In genomic region chr2:120281221-120281620, GRCm38 (mm10) we compare ENCODE assay signal across 23 mouse cellular contexts. TPM values are rescaled to one million over a fixed set of nuclear protein-coding genes. Genes with fewer than 3 reads are reported as not detected.
DNase-seq lines count a peak whose midpoint lies in the region; ATAC-seq and TF ChIP-seq lines count a peak whose summit lies in the region.
"Had no signal": no experiment of that assay in that cellular context is flagged by ENCODE, and none has a peak within 500 bp of the region (broad histone marks: within the 10 kb centered on the region; RNA-seq: fewer than 3 reads in every experiment).

No protein-coding gene starts in this region.

- H3K4me3 ChIP-seq in hindbrain, postnatal 0 days (ENCODE audit: low read length), result no peak overlapping the region
- H3K4me3 ChIP-seq in hindbrain, embryonic 10.5 days, result no peak overlapping the region
- no peak overlapping the region for H3K4me3 ChIP-seq in lung, embryonic 14.5 days (ENCODE audit: low read depth, low read length)
- H3K4me3 ChIP-seq in E14TG2a.4 (replicated peaks; ENCODE audit: low read length), result no peak overlapping the region
- H3K4me3 ChIP-seq: erythroblast, embryonic 14.5 days; forebrain, embryonic 15.5 days; liver, embryonic 15.5 days; midbrain, embryonic 12.5 days; myocyte; neural tube, embryonic 15.5 days had no signal

- ATAC-seq in hindbrain, postnatal 0 days, result no peak
- no peak for ATAC-seq in lung, embryonic 14.5 days (ENCODE audit: insufficient read depth)
- ATAC-seq in megakaryocyte-erythroid progenitor cell, adult 5-6 weeks (replicated peaks; ENCODE audit: low FRiP score, low TSS enrichment, poor library complexity, severe bottlenecking), result no peak
- ATAC-seq: forebrain, embryonic 15.5 days had no signal

- TF ChIP-seq POLR2A in brain, embryonic 14.5 days (IDR thresholded peaks at IDR 0.05; ENCODE audit: borderline replicate concordance, extremely low read depth, insufficient read depth, insufficient read length, poor library complexity, severe bottlenecking), result no peak

- H3K9ac ChIP-seq in hindbrain, postnatal 0 days (replicated peaks; ENCODE audit: low read length), result no peak overlapping the region
- no peak overlapping the region for H3K9ac ChIP-seq in lung, embryonic 14.5 days
- H3K9ac ChIP-seq: forebrain, embryonic 15.5 days; hindbrain, embryonic 14.5 days; liver, embryonic 15.5 days; midbrain, embryonic 12.5 days; neural tube, embryonic 15.5 days had no signal

- DNase-seq in hindbrain, postnatal 0 days (ENCODE audit: low spot score), result no peak
- no peak for DNase-seq in hindbrain, embryonic 10.5 days (ENCODE audit: low spot score)
- no peak for DNase-seq in lung, embryonic 14.5 days
- no peak for DNase-seq in lung, postnatal 36 days
- no peak for DNase-seq in brain, embryonic 14.5 days (ENCODE audit: low read depth)
- no peak for DNase-seq in gastrocnemius, postnatal 14 days
- DNase-seq: cerebellum, adult 11 months; cerebellum, postnatal 14 days; heart, adult 11 months; kidney, adult 18-20 months; kidney, postnatal 14 days; lung, postnatal 4 days had no signal

- H3K9me3 ChIP-seq in hindbrain, postnatal 0 days (ENCODE audit: low read length), result no peaks in the 10 kb centered on the region
- no peaks in the 10 kb centered on the region for H3K9me3 ChIP-seq in hindbrain, embryonic 10.5 days
- H3K9me3 ChIP-seq in lung, embryonic 14.5 days (ENCODE audit: low read depth, low read length), result no peaks in the 10 kb centered on the region
- no peaks in the 10 kb centered on the region for H3K9me3 ChIP-seq in E14TG2a.4 (ENCODE audit: low read length)
- H3K9me3 ChIP-seq: forebrain, embryonic 15.5 days; liver, embryonic 15.5 days; midbrain, embryonic 12.5 days; neural tube, embryonic 15.5 days had no signal

- 56% methylated on average over 3 of the region's 3 CpGs for WGBS in hindbrain, postnatal 0 days
- WGBS in hindbrain, embryonic 10.5 days, result 52% methylated on average over 3 of the region's 3 CpGs
- 42% methylated on average over 3 of the region's 3 CpGs for whole genome bisulfite sequencing in lung, embryonic 14.5 days

- H3K4me1 ChIP-seq in hindbrain, postnatal 0 days (ENCODE audit: insufficient read depth, low read length), result no peaks in the 10 kb centered on the region
- H3K4me1 ChIP-seq in hindbrain, embryonic 10.5 days (replicated peaks), result peaks cover 8% of the 10 kb centered on the region; the same call in 1 of the 2 replicates
- no peaks in the 10 kb centered on the region for H3K4me1 ChIP-seq in lung, embryonic 14.5 days (ENCODE audit: insufficient read depth)
- peaks cover 7% of the 10 kb centered on the region; the same call in 1 of the 2 replicates for H3K4me1 ChIP-seq in E14TG2a.4 (replicated peaks; ENCODE audit: low read depth, low read length)
- H3K4me1 ChIP-seq: forebrain, embryonic 15.5 days; liver, embryonic 15.5 days; midbrain, embryonic 12.5 days; neural tube, embryonic 15.5 days had no signal

- intact Hi-C loops in gastrocnemius, postnatal 14 days (cut with DNase I; ENCODE audit: low total_unique reads), result no loop called here

- no peak overlapping the region for H3K27ac ChIP-seq in hindbrain, postnatal 0 days
- no peak overlapping the region for H3K27ac ChIP-seq in hindbrain, embryonic 10.5 days
- no peak overlapping the region for H3K27ac ChIP-seq in lung, embryonic 14.5 days (ENCODE audit: low read depth)
- H3K27ac ChIP-seq: forebrain, embryonic 15.5 days; hindbrain, embryonic 14.5 days; liver, embryonic 15.5 days; midbrain, embryonic 12.5 days; neural tube, embryonic 15.5 days had no signal

- no peaks in the 10 kb centered on the region for H3K27me3 ChIP-seq in hindbrain, postnatal 0 days (ENCODE audit: insufficient read depth, low read length)
- H3K27me3 ChIP-seq in hindbrain, embryonic 10.5 days (ENCODE audit: insufficient read depth, poor library complexity, severe bottlenecking), result no peaks in the 10 kb centered on the region
- no peaks in the 10 kb centered on the region for H3K27me3 ChIP-seq in lung, embryonic 14.5 days (ENCODE audit: insufficient read depth, low read length)
- H3K27me3 ChIP-seq in E14TG2a.4 (ENCODE audit: insufficient read depth, low read length), result peaks cover 12% of the 10 kb centered on the region
- H3K27me3 ChIP-seq: forebrain, embryonic 15.5 days; liver, embryonic 15.5 days; midbrain, embryonic 12.5 days; neural tube, embryonic 15.5 days had no signal

- TF ChIP-seq CTCF in hindbrain, postnatal 0 days (IDR thresholded peaks at IDR 0.05; ENCODE audit: low read depth), result peak; percentile 42
- peak; percentile 19; the same call in 1 of the 2 replicates for TF ChIP-seq CTCF in lung, embryonic 14.5 days (IDR thresholded peaks at IDR 0.05; ENCODE audit: low read depth)
- 0 out of 2 replicates have a peak, but pooled peaks have one; percentile 21 for TF ChIP-seq CTCF in E14TG2a.4 (conservative IDR thresholded peaks at IDR 0.05; ENCODE audit: low read length)
- TF ChIP-seq CTCF in brain, embryonic 14.5 days (IDR thresholded peaks at IDR 0.05; ENCODE audit: borderline replicate concordance, extremely low read depth, insufficient read depth, insufficient read length), result peak; percentile 13; the same call in 1 of the 2 replicates

- H3K36me3 ChIP-seq in hindbrain, postnatal 0 days (ENCODE audit: insufficient read depth, low read length), result no peaks in the 10 kb centered on the region
- no peaks in the 10 kb centered on the region for H3K36me3 ChIP-seq in hindbrain, embryonic 10.5 days
- H3K36me3 ChIP-seq in lung, embryonic 14.5 days (ENCODE audit: insufficient read depth), result no peaks in the 10 kb centered on the region
- H3K36me3 ChIP-seq in E14TG2a.4 (ENCODE audit: insufficient read depth, low read length), result no peaks in the 10 kb centered on the region
- H3K36me3 ChIP-seq: forebrain, embryonic 15.5 days; liver, embryonic 15.5 days; midbrain, embryonic 12.5 days; neural tube, embryonic 15.5 days had no signal

- H3K4me2 ChIP-seq in hindbrain, postnatal 0 days (ENCODE audit: low read depth, low read length), result no peak overlapping the region
- H3K4me2 ChIP-seq in lung, embryonic 14.5 days, result no peak overlapping the region
- H3K4me2 ChIP-seq: forebrain, embryonic 15.5 days; hindbrain, embryonic 14.5 days; liver, embryonic 15.5 days; midbrain, embryonic 12.5 days; neural tube, embryonic 15.5 days had no signal

RNA-seq across cellular contexts. Expression of gene Pla2g4d, which starts 7.8 kb away (rescaled TPM):
- 0.14 and 0.16 TPM in 2 replicates for total RNA-seq in hindbrain, postnatal 0 days (2014; rRNA removed)
- polyA plus RNA-seq in hindbrain, postnatal 0 days (2015; fragmentation: Nextera tagmentation; extraction: Ambion mirVana), result 0.20 TPM in 2 replicates
- 0.04 TPM in 1 of 2 replicates, not detected in the other for polyA plus RNA-seq in hindbrain, embryonic 10.5 days (2016; fragmentation: Nextera tagmentation; extraction: Ambion mirVana)
- polyA plus RNA-seq in lung, embryonic 14.5 days (2014; fragmentation: Nextera tagmentation; extraction: Ambion mirVana), result not detected in 2 replicates
- 0.03 TPM in 2 replicates for polyA plus RNA-seq in brain, embryonic 14.5 days (2012; rRNA removed)
- not detected for total RNA-seq in gastrocnemius, postnatal 14 days (2021)
- not detected in 2 replicates for total RNA-seq in megakaryocyte-erythroid progenitor cell, adult 5-6 weeks (2014; fragmentation: Nextera tagmentation)
- not detected in 2 replicates for total RNA-seq in megakaryocyte-erythroid progenitor cell, adult 5-6 weeks (2017)
- total RNA-seq: heart, postnatal 10 days had no signal
- polyA plus RNA-seq: erythroblast, embryonic 14.5 days; forebrain, embryonic 15.5 days; hindbrain, embryonic 14.5 days; liver, embryonic 15.5 days; midbrain, embryonic 12.5 days; myocyte had no signal

RNA-seq across cellular contexts. Expression of gene Pla2g4f, which starts 32.7 kb away (rescaled TPM):
- not detected in 2 replicates for total RNA-seq in hindbrain, postnatal 0 days (2014; rRNA removed)
- polyA plus RNA-seq in hindbrain, postnatal 0 days (2015; fragmentation: Nextera tagmentation; extraction: Ambion mirVana), result not detected in 2 replicates
- polyA plus RNA-seq in hindbrain, embryonic 10.5 days (2016; fragmentation: Nextera tagmentation; extraction: Ambion mirVana), result not detected in 2 replicates
- polyA plus RNA-seq in lung, embryonic 14.5 days (2014; fragmentation: Nextera tagmentation; extraction: Ambion mirVana), result 0.11 and 0.12 TPM in 2 replicates
- polyA plus RNA-seq in brain, embryonic 14.5 days (2012; rRNA removed), result 0.07 and 0.38 TPM in 2 replicates
- total RNA-seq in gastrocnemius, postnatal 14 days (2021), result not detected
- total RNA-seq in megakaryocyte-erythroid progenitor cell, adult 5-6 weeks (2014; fragmentation: Nextera tagmentation), result not detected in 2 replicates
- total RNA-seq in megakaryocyte-erythroid progenitor cell, adult 5-6 weeks (2017), result not detected in 2 replicates
- total RNA-seq: heart, postnatal 10 days; left cerebral cortex, postnatal 36 days had no signal
- polyA plus RNA-seq: erythroblast, embryonic 14.5 days; forebrain, embryonic 15.5 days; hindbrain, embryonic 14.5 days; liver, embryonic 15.5 days had no signal

RNA-seq across cellular contexts. Expression of gene Pla2g4e, which starts 36.1 kb away (rescaled TPM):
- 14.9 and 15.0 TPM in 2 replicates for total RNA-seq in hindbrain, postnatal 0 days (2014; rRNA removed)
- polyA plus RNA-seq in hindbrain, postnatal 0 days (2015; fragmentation: Nextera tagmentation; extraction: Ambion mirVana), result 6.7 and 8.0 TPM in 2 replicates
- polyA plus RNA-seq in hindbrain, embryonic 10.5 days (2016; fragmentation: Nextera tagmentation; extraction: Ambion mirVana), result 0.21 TPM in 1 of 2 replicates, not detected in the other
- polyA plus RNA-seq in lung, embryonic 14.5 days (2014; fragmentation: Nextera tagmentation; extraction: Ambion mirVana), result 0.11 TPM in 1 of 2 replicates, not detected in the other
- 4.1 and 4.5 TPM in 2 replicates for polyA plus RNA-seq in brain, embryonic 14.5 days (2012; rRNA removed)
- total RNA-seq in gastrocnemius, postnatal 14 days (2021), result 10 to 100 TPM; 31.0 to 35.1 TPM
- total RNA-seq in megakaryocyte-erythroid progenitor cell, adult 5-6 weeks (2014; fragmentation: Nextera tagmentation), result not detected in 2 replicates
- total RNA-seq in megakaryocyte-erythroid progenitor cell, adult 5-6 weeks (2017), result not detected in 2 replicates
- polyA plus RNA-seq: erythroblast, embryonic 14.5 days; liver, embryonic 15.5 days had no signal
